Mouse (Mus musculus): Measurements from ENCODE around the gene Rpe. TPM values are rescaled to one million over a fixed set of nuclear protein-coding genes. Genes with fewer than 3 reads are reported as not detected.
A peak's percentile ranks its signal among the peaks of the same experiment; 100 is the strongest.
"Not testable (repeated sequence)": the region's sequence is repeated elsewhere in the genome, so short reads cannot be mapped to it uniquely, and the experiment has no call there.

The Rpe gene
- polyA plus RNA-seq, 1 experiment, result 23.7 TPM

DNA sequence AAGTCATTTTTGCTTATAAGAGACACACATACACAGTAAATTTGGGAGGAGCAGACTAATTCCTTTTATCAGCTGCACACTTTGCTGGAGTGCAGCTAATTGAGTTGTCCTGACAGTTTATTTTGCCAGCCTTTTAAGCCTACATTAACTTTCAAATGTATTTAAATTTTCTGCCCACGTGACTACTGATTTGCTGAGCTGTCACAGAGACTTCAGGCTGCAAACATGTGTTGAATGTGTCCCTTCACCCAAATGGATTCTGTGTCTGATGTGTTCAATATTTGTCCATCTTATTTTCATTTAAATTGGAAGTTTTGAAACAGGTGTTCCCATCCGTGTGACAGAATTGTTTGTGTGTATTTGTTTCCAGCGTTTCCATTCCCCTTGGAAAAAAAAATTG is 8.9 kb upstream of the Rpe start:
- 67% methylated on average over 3 of the region's 3 CpGs for WGBS
- TF ChIP-seq POLR2A (IDR thresholded peaks at IDR 0.05; ENCODE audit: borderline replicate concordance, insufficient read depth, low read length) (no peak), CTCF (IDR thresholded peaks at IDR 0.05; ENCODE audit: borderline replicate concordance, insufficient read depth, low read depth, low read length) (no peak)
- Histone ChIP-seq H3K4me1 (ENCODE audit: control insufficient read depth, insufficient read depth, low read length) (no peaks in the 10 kb centered on the region), H3K27me3 (ENCODE audit: control insufficient read depth, insufficient read depth, low read length) (no peaks in the 10 kb centered on the region), H3K27ac (ENCODE audit: insufficient read depth, low read length) (no peak overlapping the region), H3K4me3 (replicated peaks; ENCODE audit: insufficient read depth, low read depth, low read length) (no peak overlapping the region)
- DNase-seq, result no peak

- DNase-seq, result no peak
- TF ChIP-seq POLR2A (IDR thresholded peaks at IDR 0.05; ENCODE audit: borderline replicate concordance, insufficient read depth, low read length) (no peak), CTCF (IDR thresholded peaks at IDR 0.05; ENCODE audit: borderline replicate concordance, insufficient read depth, low read depth, low read length) (no peak)
- Histone ChIP-seq H3K27ac (ENCODE audit: insufficient read depth, low read length) (no peak overlapping the region), H3K4me1 (ENCODE audit: control insufficient read depth, insufficient read depth, low read length) (no peaks in the 10 kb centered on the region), H3K27me3 (ENCODE audit: control insufficient read depth, insufficient read depth, low read length) (no peaks in the 10 kb centered on the region), H3K4me3 (replicated peaks; ENCODE audit: insufficient read depth, low read depth, low read length) (no peak overlapping the region)
- WGBS, result 50% methylated on average over 1 of the region's 1 CpGs
Observed at GRCm38 (mm10) chr1:66692308-66692707, 8.3 kb upstream of the Rpe start.

DNA sequence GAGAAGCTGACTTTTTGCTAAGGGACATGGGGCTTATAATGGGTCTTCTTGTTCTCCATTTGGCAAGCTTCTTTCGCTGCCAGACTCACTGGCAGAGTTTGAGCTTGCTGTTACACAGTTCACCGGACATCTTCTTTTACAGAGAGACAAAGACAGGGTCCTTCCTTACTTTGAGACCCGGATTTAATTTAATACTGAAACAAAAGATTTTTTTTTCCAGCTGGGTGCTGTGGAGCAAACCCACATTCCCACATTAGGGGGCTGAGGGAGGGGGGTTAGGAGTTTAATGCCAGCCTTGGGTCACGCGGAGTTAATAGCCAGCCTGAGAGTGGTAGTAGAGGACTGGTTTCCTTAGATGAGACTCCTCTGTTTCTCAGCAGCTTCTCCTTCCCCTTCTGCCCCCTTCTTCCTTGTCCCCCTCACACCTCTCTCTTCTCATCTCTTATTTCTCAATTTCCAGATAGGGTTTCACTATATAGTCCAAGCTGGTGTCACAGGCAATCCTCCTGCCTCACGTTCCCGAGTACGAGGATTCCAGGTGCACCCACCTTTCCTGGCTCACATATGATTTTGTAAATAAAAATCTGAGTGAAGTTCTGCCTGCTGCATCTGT is 7.7 kb upstream of the Rpe start:
- Histone ChIP-seq H3K27ac (ENCODE audit: insufficient read depth, low read length) (0 out of 2 replicates have a peak overlapping the region, but pooled peaks have one; percentile 43), H3K4me3 (replicated peaks; ENCODE audit: insufficient read depth, low read depth, low read length) (no peak overlapping the region), H3K4me1 (ENCODE audit: control insufficient read depth, insufficient read depth, low read length) (no peaks in the 10 kb centered on the region), H3K27me3 (ENCODE audit: control insufficient read depth, insufficient read depth, low read length) (no peaks in the 10 kb centered on the region)
- WGBS, result 62% methylated on average over 8 of the region's 8 CpGs
- peak in 1 of 2 experiments; percentile 18 for DNase-seq
- no peak for TF ChIP-seq POLR2A (IDR thresholded peaks at IDR 0.05; ENCODE audit: borderline replicate concordance, insufficient read depth, low read length)
- TF ChIP-seq CTCF (IDR thresholded peaks at IDR 0.05; ENCODE audit: borderline replicate concordance, insufficient read depth, low read depth, low read length), result no peak

DNA sequence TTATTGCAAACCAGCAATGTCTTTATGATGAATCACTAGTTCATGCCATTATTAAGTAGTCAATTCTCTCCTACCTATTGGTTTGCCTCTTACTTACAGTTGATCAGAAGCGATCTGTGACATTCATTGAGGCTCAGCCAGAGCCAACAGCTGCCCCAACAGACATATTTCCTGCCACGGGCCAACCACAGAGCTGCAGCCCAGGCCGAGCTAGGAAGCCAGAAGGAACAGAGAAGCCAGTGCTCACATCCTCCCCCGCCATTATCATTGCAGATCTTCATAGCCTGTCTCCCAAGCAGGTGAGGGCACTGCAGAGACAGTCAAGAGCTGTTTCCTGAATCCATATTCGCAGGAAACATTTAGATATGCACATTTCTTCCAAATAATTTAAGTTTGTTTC is 6.4 kb upstream of the Rpe start:
- TF ChIP-seq POLR2A (IDR thresholded peaks at IDR 0.05; ENCODE audit: borderline replicate concordance, insufficient read depth, low read length) (no peak), CTCF (IDR thresholded peaks at IDR 0.05; ENCODE audit: borderline replicate concordance, insufficient read depth, low read depth, low read length) (no peak)
- 43% methylated on average over 5 of the region's 5 CpGs for WGBS
- no peak overlapping the region for H3K4me3 ChIP-seq (replicated peaks; ENCODE audit: insufficient read depth, low read depth, low read length)
- no peak overlapping the region for H3K27ac ChIP-seq (ENCODE audit: insufficient read depth, low read length)
- no peaks in the 10 kb centered on the region for H3K27me3 ChIP-seq (ENCODE audit: control insufficient read depth, insufficient read depth, low read length)
- DNase-seq, result no peak
- no peaks in the 10 kb centered on the region for H3K4me1 ChIP-seq (ENCODE audit: control insufficient read depth, insufficient read depth, low read length)

GRCm38 (mm10) chr1:66695296-66695695 is 5.3 kb upstream of the Rpe start:
- no peaks in the 10 kb centered on the region for H3K4me1 ChIP-seq (ENCODE audit: control insufficient read depth, insufficient read depth, low read length)
- no peak overlapping the region for H3K27ac ChIP-seq (ENCODE audit: insufficient read depth, low read length)
- WGBS, result 56% methylated on average over 7 of the region's 7 CpGs
- TF ChIP-seq CTCF (IDR thresholded peaks at IDR 0.05; ENCODE audit: borderline replicate concordance, insufficient read depth, low read depth, low read length), result no peak
- no peak for TF ChIP-seq POLR2A (IDR thresholded peaks at IDR 0.05; ENCODE audit: borderline replicate concordance, insufficient read depth, low read length)
- no peaks in the 10 kb centered on the region for H3K27me3 ChIP-seq (ENCODE audit: control insufficient read depth, insufficient read depth, low read length)
- H3K4me3 ChIP-seq (replicated peaks; ENCODE audit: insufficient read depth, low read depth, low read length), result no peak overlapping the region
- no peak for DNase-seq

- not testable (repeated sequence) for H3K4me1 ChIP-seq (ENCODE audit: control insufficient read depth, insufficient read depth, low read length); DNase-seq; H3K27me3 ChIP-seq (ENCODE audit: control insufficient read depth, insufficient read depth, low read length); H3K4me3 ChIP-seq (replicated peaks; ENCODE audit: insufficient read depth, low read depth, low read length); H3K27ac ChIP-seq (ENCODE audit: insufficient read depth, low read length)
- 92% methylated on average over 10 of the region's 10 CpGs for WGBS
Observed at GRCm38 (mm10) chr1:66699630-66700029, 1.0 kb upstream of the Rpe start.

- Histone ChIP-seq H3K27me3 (ENCODE audit: control insufficient read depth, insufficient read depth, low read length) (no peaks in the 10 kb centered on the region), H3K27ac (ENCODE audit: insufficient read depth, low read length) (no peak overlapping the region), H3K4me3 (replicated peaks; ENCODE audit: insufficient read depth, low read depth, low read length) (peak overlapping the region; percentile 86), H3K4me1 (ENCODE audit: control insufficient read depth, insufficient read depth, low read length) (no peaks in the 10 kb centered on the region)
- no peak for TF ChIP-seq CTCF (IDR thresholded peaks at IDR 0.05; ENCODE audit: borderline replicate concordance, insufficient read depth, low read depth, low read length)
- no peak for TF ChIP-seq POLR2A (IDR thresholded peaks at IDR 0.05; ENCODE audit: borderline replicate concordance, insufficient read depth, low read length)
- DNase-seq, result no peak
- WGBS, result 49% methylated on average over 5 of the region's 5 CpGs
Observed at GRCm38 (mm10) chr1:66700149-66700692, 410 bp upstream of the Rpe start.

DNA sequence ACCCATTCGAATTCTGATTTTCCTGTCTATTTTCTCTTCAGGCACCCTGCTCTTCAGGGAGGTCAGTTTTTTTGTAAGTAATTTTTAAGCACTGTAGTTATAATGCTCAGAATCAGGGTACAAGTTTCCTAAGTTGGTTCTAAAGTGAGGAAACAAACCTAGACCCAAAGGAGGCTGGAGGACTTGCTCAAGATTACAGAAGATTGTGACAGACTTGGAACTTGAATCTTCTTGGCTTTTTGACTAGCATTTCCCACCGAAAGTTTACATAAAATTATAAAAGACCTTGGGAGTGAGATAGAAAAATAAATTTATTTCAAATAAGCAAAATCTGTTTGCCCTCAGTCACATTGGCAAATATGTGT is 927 bp downstream of the Rpe start:
- WGBS, result 30% methylated on average over 2 of the region's 2 CpGs
- no peak overlapping the region for H3K27ac ChIP-seq (ENCODE audit: insufficient read depth, low read length)
- TF ChIP-seq CTCF (IDR thresholded peaks at IDR 0.05; ENCODE audit: borderline replicate concordance, insufficient read depth, low read depth, low read length) (no peak), POLR2A (IDR thresholded peaks at IDR 0.05; ENCODE audit: borderline replicate concordance, insufficient read depth, low read length) (no peak)

More for the DNA sequence above, 927 bp downstream of the Rpe start:
- Histone ChIP-seq H3K4me3 (replicated peaks; ENCODE audit: insufficient read depth, low read depth, low read length) (peak overlapping the region; percentile 86), H3K4me1 (ENCODE audit: control insufficient read depth, insufficient read depth, low read length) (no peaks in the 10 kb centered on the region), H3K27me3 (ENCODE audit: control insufficient read depth, insufficient read depth, low read length) (no peaks in the 10 kb centered on the region)
- DNase-seq, result no peak

All from cerebellum, adult 2 months (tissue).